ENCODE assay signal across 18 mouse cellular contexts in genomic region chr11:31282136-31282535, GRCm38 (mm10).
DNase-seq lines count a peak whose midpoint lies in the region; ATAC-seq and TF ChIP-seq lines count a peak whose summit lies in the region.
"Had no signal": no experiment of that assay in that cellular context is flagged by ENCODE, and none has a peak within 500 bp of the region (broad histone marks: within the 10 kb centered on the region; RNA-seq: fewer than 3 reads in every experiment).

No protein-coding gene starts in this region.

- WGBS in kidney, embryonic 16.5 days: 74% methylated on average over 2 of the region's 2 CpGs
- WGBS in midbrain, postnatal 0 days: 74% methylated on average over 2 of the region's 2 CpGs
- 84% methylated on average over 2 of the region's 2 CpGs for WGBS in midbrain, embryonic 10.5 days
- WGBS in heart, adult 2 months: 59% methylated on average over 2 of the region's 2 CpGs
- 68% methylated on average over 2 of the region's 2 CpGs for WGBS in heart, embryonic 12.5 days

- TF ChIP-seq POLR2A in heart, adult 2 months (IDR thresholded peaks at IDR 0.05; ENCODE audit: insufficient read depth, low read depth, low read length): no peak

- H3K4me2 ChIP-seq in kidney, embryonic 16.5 days (replicated peaks; ENCODE audit: low read depth, low read length): no peak overlapping the region
- no peak overlapping the region for H3K4me2 ChIP-seq in midbrain, postnatal 0 days (ENCODE audit: low read depth, low read length, poor library complexity, severe bottlenecking)
- no peak overlapping the region for H3K4me2 ChIP-seq in heart, embryonic 12.5 days
- H3K4me2 ChIP-seq: forebrain, embryonic 15.5 days; hindbrain, embryonic 12.5 days; limb, embryonic 15.5 days; midbrain, embryonic 13.5 days had no signal

- no peaks in the 10 kb centered on the region for H3K27me3 ChIP-seq in kidney, embryonic 16.5 days (ENCODE audit: insufficient read depth, low read length)
- no peaks in the 10 kb centered on the region for H3K27me3 ChIP-seq in midbrain, postnatal 0 days (ENCODE audit: insufficient read depth, low read length)
- no peaks in the 10 kb centered on the region for H3K27me3 ChIP-seq in midbrain, embryonic 10.5 days (ENCODE audit: low read depth, poor library complexity, severe bottlenecking)
- H3K27me3 ChIP-seq in heart, adult 2 months (ENCODE audit: control insufficient read depth, insufficient read depth, low read length): no peaks in the 10 kb centered on the region
- no peaks in the 10 kb centered on the region for H3K27me3 ChIP-seq in heart, embryonic 12.5 days (replicated peaks)
- H3K27me3 ChIP-seq: forebrain, embryonic 15.5 days; hindbrain, embryonic 12.5 days; limb, embryonic 15.5 days; midbrain, embryonic 13.5 days had no signal

- no peaks in the 10 kb centered on the region for H3K9me3 ChIP-seq in kidney, embryonic 16.5 days (ENCODE audit: low read length)
- no peaks in the 10 kb centered on the region for H3K9me3 ChIP-seq in midbrain, postnatal 0 days (ENCODE audit: low read length)
- no peaks in the 10 kb centered on the region for H3K9me3 ChIP-seq in midbrain, embryonic 10.5 days (replicated peaks)
- no peaks in the 10 kb centered on the region for H3K9me3 ChIP-seq in heart, embryonic 12.5 days (replicated peaks)
- H3K9me3 ChIP-seq: forebrain, embryonic 15.5 days; hindbrain, embryonic 12.5 days; limb, embryonic 15.5 days; midbrain, embryonic 13.5 days had no signal

- no peak overlapping the region for H3K9ac ChIP-seq in kidney, embryonic 16.5 days (replicated peaks; ENCODE audit: low read length)
- H3K9ac ChIP-seq in midbrain, postnatal 0 days (replicated peaks; ENCODE audit: low read length, poor library complexity, severe bottlenecking): no peak overlapping the region
- H3K9ac ChIP-seq in heart, adult 2 months (ENCODE audit: low read depth, low read length): no peak overlapping the region
- H3K9ac ChIP-seq in heart, embryonic 12.5 days: no peak overlapping the region
- H3K9ac ChIP-seq: forebrain, embryonic 15.5 days; hindbrain, embryonic 12.5 days; limb, embryonic 15.5 days; midbrain, embryonic 13.5 days had no signal

- H3K27ac ChIP-seq in kidney, embryonic 16.5 days (ENCODE audit: low read length): no peak overlapping the region
- H3K27ac ChIP-seq in midbrain, postnatal 0 days (ENCODE audit: low read depth, low read length): no peak overlapping the region
- H3K27ac ChIP-seq in midbrain, embryonic 10.5 days (replicated peaks): no peak overlapping the region
- H3K27ac ChIP-seq in heart, adult 2 months: no peak overlapping the region
- no peak overlapping the region for H3K27ac ChIP-seq in heart, embryonic 12.5 days (ENCODE audit: poor library complexity, severe bottlenecking)
- H3K27ac ChIP-seq: forebrain, embryonic 15.5 days; gastrocnemius, adult 2 months; hindbrain, embryonic 12.5 days; limb, embryonic 15.5 days; midbrain, embryonic 13.5 days had no signal

- H3K4me1 ChIP-seq in kidney, embryonic 16.5 days (ENCODE audit: insufficient read depth, low read length): no peaks in the 10 kb centered on the region
- no peaks in the 10 kb centered on the region for H3K4me1 ChIP-seq in midbrain, postnatal 0 days (ENCODE audit: insufficient read depth, low read length)
- H3K4me1 ChIP-seq in midbrain, embryonic 10.5 days: no peaks in the 10 kb centered on the region
- H3K4me1 ChIP-seq in heart, adult 2 months (ENCODE audit: control insufficient read depth, insufficient read depth, low read length): no peaks in the 10 kb centered on the region
- H3K4me1 ChIP-seq in heart, embryonic 12.5 days (replicated peaks): no peaks in the 10 kb centered on the region
- H3K4me1 ChIP-seq: forebrain, embryonic 15.5 days; hindbrain, embryonic 12.5 days; limb, embryonic 15.5 days; midbrain, embryonic 13.5 days had no signal

- intact Hi-C loops in heart, adult 2 months (cut with DNase I): no loop called here

- no peaks in the 10 kb centered on the region for H3K36me3 ChIP-seq in kidney, embryonic 16.5 days (ENCODE audit: insufficient read depth, low read length)
- no peaks in the 10 kb centered on the region for H3K36me3 ChIP-seq in midbrain, postnatal 0 days (ENCODE audit: insufficient read depth, low read length)
- no peaks in the 10 kb centered on the region for H3K36me3 ChIP-seq in midbrain, embryonic 10.5 days
- no peaks in the 10 kb centered on the region for H3K36me3 ChIP-seq in heart, adult 2 months (ENCODE audit: control insufficient read depth, insufficient read depth, low read length)
- no peaks in the 10 kb centered on the region for H3K36me3 ChIP-seq in heart, embryonic 12.5 days
- H3K36me3 ChIP-seq: forebrain, embryonic 15.5 days; hindbrain, embryonic 12.5 days; limb, embryonic 15.5 days; midbrain, embryonic 13.5 days had no signal

- TF ChIP-seq EP300 in heart, adult 2 months (IDR thresholded peaks at IDR 0.05; ENCODE audit: insufficient read depth, low read depth, low read length): no peak

- H3K4me3 ChIP-seq in kidney, embryonic 16.5 days (ENCODE audit: low read length): no peak overlapping the region
- no peak overlapping the region for H3K4me3 ChIP-seq in midbrain, postnatal 0 days (ENCODE audit: low read depth, low read length)
- no peak overlapping the region for H3K4me3 ChIP-seq in midbrain, embryonic 10.5 days
- no peak overlapping the region for H3K4me3 ChIP-seq in heart, adult 2 months
- H3K4me3 ChIP-seq in heart, embryonic 12.5 days: no peak overlapping the region
- H3K4me3 ChIP-seq: forebrain, embryonic 15.5 days; gastrocnemius, adult 2 months; hindbrain, embryonic 12.5 days; limb, embryonic 15.5 days; midbrain, embryonic 13.5 days had no signal

- H3K79me2 ChIP-seq in heart, adult 2 months (replicated peaks; ENCODE audit: control insufficient read depth, insufficient read depth, low read length): no peaks in the 10 kb centered on the region

- DNase-seq in kidney, adult 18-20 months: peak; percentile 25
- DNase-seq in midbrain, postnatal 0 days (ENCODE audit: low spot score): peak; percentile 9
- no peak for DNase-seq in midbrain, embryonic 10.5 days (ENCODE audit: low spot score)
- DNase-seq in fibroblast of lung, adult 2 months (ENCODE audit: low read depth): peak; percentile 8
- no peak for DNase-seq in heart, adult 2 months
- DNase-seq: adrenal gland, postnatal 10 days; cerebellum, adult 9-10 months; gastrocnemius, adult 2 months; heart, adult 11 months; right cerebral cortex, adult 18-20 months; thymus, postnatal 4 days had no signal

- no peak for TF ChIP-seq CTCF in midbrain, postnatal 0 days (IDR thresholded peaks at IDR 0.05)
- TF ChIP-seq CTCF in heart, adult 2 months (IDR thresholded peaks at IDR 0.05): no peak

- no peak for ATAC-seq in kidney, embryonic 16.5 days (ENCODE audit: low FRiP score, low TSS enrichment)
- ATAC-seq in midbrain, postnatal 0 days (ENCODE audit: low FRiP score): no peak
- ATAC-seq in heart, embryonic 12.5 days (ENCODE audit: insufficient number of reproducible peaks, low FRiP score): no peak
- ATAC-seq: forebrain, embryonic 15.5 days; intestine, embryonic 16.5 days; midbrain, embryonic 13.5 days had no signal

Comparison
In these comparisons a context has a peak if more than half of its experiments do, and no peak if none do; other contexts are left out.
1. DNase-seq: peak in kidney, adult 18-20 months (single experiment), midbrain, postnatal 0 days (single experiment) and fibroblast of lung, adult 2 months (single experiment); none in midbrain, embryonic 10.5 days (single experiment) and heart, adult 2 months (0 of 2).